ENCODE assay signal across 8 mouse cellular contexts in the genomic region with DNA sequence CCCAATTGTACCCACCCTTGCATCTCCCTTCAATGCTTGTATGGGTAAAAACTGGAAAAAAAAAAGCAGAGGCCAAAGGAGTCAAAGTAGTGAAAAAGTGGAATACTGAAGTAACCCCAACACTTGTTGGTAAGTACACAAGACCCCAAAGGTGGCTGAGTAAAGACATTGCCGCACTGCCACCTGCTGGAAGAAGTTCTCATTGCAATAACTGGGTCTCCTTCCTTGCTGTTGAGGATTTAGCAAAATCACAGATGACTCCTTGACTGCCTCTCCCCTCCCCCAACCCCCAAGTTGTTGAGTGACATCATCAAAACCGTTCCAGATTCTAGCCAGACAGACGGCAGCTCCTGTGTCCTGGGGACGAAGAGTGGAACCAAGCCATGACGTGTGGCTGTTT.
DNase-seq lines count a peak whose midpoint lies in the region; ATAC-seq lines count a peak whose summit lies in the region.

No protein-coding gene starts in this region.

- intact Hi-C loops in heart, postnatal 10 days (cut with DNase I), result loop anchor here (1.0 to 2.0 kb wide), 2 partner anchors 235 to 285 kb away; no protein-coding TSS in a partner anchor

- ATAC-seq in megakaryocyte, adult 5-6 weeks (ENCODE audit: poor library complexity, severe bottlenecking), result peak; percentile 56

- peak; percentile 57 to 77 for DNase-seq in heart, postnatal 10 days
- DNase-seq in heart, adult 11 months, result no peak
- peak; percentile 28 for DNase-seq in CD4-positive helper T cell, adult 2 months (ENCODE audit: low read depth, low spot score)
- DNase-seq in adipocyte (ENCODE audit: low spot score), result peak; percentile 59
- peak; percentile 86 for DNase-seq in embryo, embryonic 10.5 days (ENCODE audit: low spot score)
- peak; percentile 54 for DNase-seq in layer of hippocampus, adult 9-11 months
- DNase-seq in thymus, postnatal 10 days (ENCODE audit: low spot score in 2 of 2), result peak; percentile 47 to 77
